Mouse (Mus musculus) CH12.LX (cell line): ENCODE measurements around the gene Sipa1l2.

Source experiments
- BHLHE40 ChIP-seq: IDR thresholded peaks from 2 replicates; pipeline ENCODE4 v1.6.1; 2011; ENCODE audit warnings: mild to moderate bottlenecking, low read depth, low read length, improper control_type of control experiment
- CTCF ChIP-seq, 2 experiments: IDR thresholded peaks in 1 of 2; conservative IDR thresholded peaks in 1 of 2; 2 replicates each; pipeline ENCODE4 v1.5.1; 2011 to 2012; ENCODE audit warnings: low read depth in 2 of 2, low read length in 2 of 2, improper control_type of control experiment in 1 of 2, inconsistent platforms in 1 of 2, mild to moderate bottlenecking in 1 of 2, moderate library complexity in 1 of 2
- E2F4 ChIP-seq: IDR thresholded peaks from 2 replicates; pipeline ENCODE4 v1.6.1; 2011; ENCODE audit warnings: low read depth, low read length, improper control_type of control experiment; ENCODE audit not compliant: insufficient replicate concordance
- EP300 ChIP-seq: IDR thresholded peaks from 2 replicates; pipeline ENCODE4 v1.6.1; 2011; ENCODE audit warnings: low read length, improper control_type of control experiment
- HCFC1 ChIP-seq: IDR thresholded peaks from 2 replicates; pipeline ENCODE4 v1.6.1; 2012; ENCODE audit warnings: low read depth, mild to moderate bottlenecking, inconsistent platforms, low read length, improper control_type of control experiment
- JUND ChIP-seq: conservative IDR thresholded peaks from 2 replicates; pipeline ENCODE4 v1.6.1; 2011; ENCODE audit warnings: low read depth, low read length, improper control_type of control experiment
- MAFK ChIP-seq: IDR thresholded peaks from 2 replicates; pipeline ENCODE4 v1.6.1; 2011; ENCODE audit warnings: low read length, improper control_type of control experiment; ENCODE audit not compliant: insufficient replicate concordance
- MEF2A ChIP-seq: IDR thresholded peaks from 2 replicates; pipeline ENCODE4 v1.6.1; 2014; ENCODE audit warnings: low read depth, mild to moderate bottlenecking, inconsistent platforms, low read length, improper control_type of control experiment, borderline replicate concordance
- NELFE ChIP-seq: IDR thresholded peaks from 2 replicates; pipeline ENCODE4 v1.6.1; 2011; ENCODE audit warnings: low read depth, low read length, improper control_type of control experiment
- NRF1 ChIP-seq: IDR thresholded peaks from 2 replicates; pipeline ENCODE4 v1.6.1; 2014; ENCODE audit warnings: low read depth, mild to moderate bottlenecking, inconsistent platforms, low read length, improper control_type of control experiment, moderate library complexity
- POLR2A ChIP-seq: IDR thresholded peaks from 2 replicates; pipeline ENCODE4 v1.6.1; 2011; ENCODE audit warnings: low read depth, mild to moderate bottlenecking, improper control_type of control experiment, low read length
- UBTF ChIP-seq: IDR thresholded peaks from 2 replicates; pipeline ENCODE4 v1.6.1; 2012; ENCODE audit warnings: low read depth, mild to moderate bottlenecking, inconsistent platforms, low read length, improper control_type of control experiment, moderate library complexity
- ZKSCAN1 ChIP-seq: IDR thresholded peaks from 2 replicates; pipeline ENCODE4 v1.6.1; 2012; ENCODE audit warnings: low read depth, inconsistent platforms, low read length, improper control_type of control experiment, borderline replicate concordance
- ZMIZ1 ChIP-seq: IDR thresholded peaks from 2 replicates; pipeline ENCODE4 v1.6.1; 2012; ENCODE audit warnings: low read depth, mild to moderate bottlenecking, inconsistent platforms, low read length, improper control_type of control experiment

DNA sequence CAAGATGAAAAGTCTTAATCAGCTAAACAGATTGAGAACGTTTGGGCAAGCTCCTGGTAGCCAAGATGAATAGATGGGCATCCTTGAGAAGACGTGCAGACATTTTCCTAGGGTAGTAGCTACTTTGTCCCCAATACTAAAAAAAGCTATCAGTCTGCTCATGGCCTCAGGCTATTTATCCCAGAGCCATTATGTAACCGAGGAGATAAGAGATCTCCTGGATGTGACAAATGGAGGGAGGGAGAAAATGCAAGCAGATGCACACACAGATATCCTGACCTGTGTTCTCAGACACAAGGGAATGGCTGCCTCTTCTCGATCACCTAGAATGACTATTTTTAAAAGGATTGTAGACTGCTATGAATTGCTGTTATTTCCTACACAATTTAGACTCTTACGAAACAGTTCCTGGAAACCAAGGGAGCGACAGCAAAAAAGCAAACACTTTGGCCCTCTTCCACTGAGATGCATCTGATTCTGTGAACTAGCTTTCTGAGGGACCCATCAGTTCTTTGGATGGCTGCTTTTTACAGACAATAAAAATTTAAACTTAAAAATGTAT is 76.3 kb downstream of the Sipa1l2 start:
- TF ChIP-seq CTCF (conservative IDR thresholded peaks at IDR 0.05 in 1 of 2, IDR thresholded peaks at IDR 0.05 in 1 of 2; ENCODE audit: low read depth in 2 of 2, low read length in 2 of 2): no peak
- no peak for TF ChIP-seq UBTF
- TF ChIP-seq MAFK: no peak
- TF ChIP-seq NRF1: no peak
- no peak for TF ChIP-seq ZMIZ1
- TF ChIP-seq HCFC1: no peak
- no peak for TF ChIP-seq ZKSCAN1
- no peak for TF ChIP-seq MEF2A
- no peak for TF ChIP-seq BHLHE40
- no peak for TF ChIP-seq NELFE
- no peak for TF ChIP-seq JUND
- TF ChIP-seq E2F4: no peak
- no peak for TF ChIP-seq EP300
- no peak for TF ChIP-seq POLR2A
